Mouse (Mus musculus): ENCODE data around the gene Bahcc1. TPM values are rescaled to one million over a fixed set of nuclear protein-coding genes. Genes with fewer than 3 reads are reported as not detected.
A peak's percentile ranks its signal among the peaks of the same experiment; 100 is the strongest.

Bahcc1 gene
- polyA plus RNA-seq, 1 experiment from 2014 or later = 8.2 TPM

GRCm38 (mm10) chr11:120257911-120258310, 25.2 kb downstream of the Bahcc1 start:
- Histone ChIP-seq H3K27ac (no peak overlapping the region), H3K9me3 (replicated peaks; ENCODE audit: low read length) (no peaks in the 10 kb centered on the region), H3K27me3 (ENCODE audit: insufficient read depth, low read length) (no peaks in the 10 kb centered on the region), H3K4me2 (ENCODE audit: low read length) (no peak overlapping the region), H3K4me3 (replicated peaks; ENCODE audit: low read depth, low read length) (no peak overlapping the region), H3K4me1 (replicated peaks; ENCODE audit: insufficient read depth, low read length) (peaks cover 66% of the 10 kb centered on the region), H3K36me3 (ENCODE audit: insufficient read depth, low read length) (no peaks in the 10 kb centered on the region), H3K9ac (ENCODE audit: low read depth, low read length) (no peak overlapping the region)
- DNase-seq (ENCODE audit: low spot score) (no peak), ATAC-seq (replicated peaks; ENCODE audit: low FRiP score, low read depth) (no peak)
- TF ChIP-seq CTCF (IDR thresholded peaks at IDR 0.05; ENCODE audit: low read depth) = no peak
- 95% methylated on average over 13 of the region's 13 CpGs for WGBS

DNA sequence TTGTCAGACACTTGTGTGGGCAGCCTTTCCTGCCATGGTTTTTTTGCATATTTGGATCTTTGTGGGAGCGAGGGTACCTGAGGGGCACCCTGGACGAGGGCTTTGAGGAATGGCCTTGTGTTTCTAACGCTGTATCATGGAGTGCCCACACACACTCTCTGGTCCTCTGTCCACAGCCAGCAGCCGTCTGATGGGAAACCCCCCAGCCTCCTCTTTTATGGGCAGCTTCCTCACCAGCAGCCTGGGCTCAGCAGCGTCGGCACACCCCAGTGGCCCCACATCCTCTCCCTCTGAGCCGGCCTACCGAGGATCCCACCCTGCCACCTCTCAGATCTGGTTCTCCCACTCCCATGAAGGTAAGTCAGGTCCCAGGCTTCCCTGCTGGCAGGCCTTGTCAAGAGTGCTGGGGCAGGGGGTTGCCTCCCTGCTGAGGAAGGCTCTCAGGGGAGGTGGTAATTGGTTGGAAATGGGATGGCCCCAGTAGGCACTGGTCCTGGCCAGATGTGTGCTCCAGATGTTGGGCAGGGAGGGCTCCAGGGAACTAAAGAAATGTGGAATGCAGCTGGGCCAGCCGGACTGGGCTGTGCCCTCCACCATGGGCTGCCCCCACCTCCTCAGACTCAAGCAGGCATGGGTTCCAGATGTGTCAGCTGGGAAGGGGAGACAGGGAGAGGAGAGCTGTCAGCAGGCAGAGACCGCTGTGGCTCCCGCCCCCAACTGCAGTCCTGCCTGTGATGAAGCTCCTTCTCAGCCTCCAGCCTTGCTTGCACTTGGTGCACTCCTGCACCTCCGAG, 26.3 kb downstream of the Bahcc1 start:
- Histone ChIP-seq H3K9ac (ENCODE audit: low read depth, low read length) (no peak overlapping the region), H3K9me3 (replicated peaks; ENCODE audit: low read length) (no peaks in the 10 kb centered on the region), H3K27ac (no peak overlapping the region), H3K4me2 (ENCODE audit: low read length) (no peak overlapping the region), H3K4me1 (replicated peaks; ENCODE audit: insufficient read depth, low read length) (peaks cover 63% of the 10 kb centered on the region), H3K4me3 (replicated peaks; ENCODE audit: low read depth, low read length) (no peak overlapping the region), H3K27me3 (ENCODE audit: insufficient read depth, low read length) (no peaks in the 10 kb centered on the region), H3K36me3 (ENCODE audit: insufficient read depth, low read length) (0 out of 2 replicates have a peak, but pooled peaks cover 4% of the 10 kb centered on the region)
- WGBS = 53% methylated on average over 12 of the region's 12 CpGs
- TF ChIP-seq CTCF (IDR thresholded peaks at IDR 0.05; ENCODE audit: low read depth) = no peak
- ATAC-seq (replicated peaks; ENCODE audit: low FRiP score, low read depth) (no peak), DNase-seq (ENCODE audit: low spot score) (no peak)

DNA sequence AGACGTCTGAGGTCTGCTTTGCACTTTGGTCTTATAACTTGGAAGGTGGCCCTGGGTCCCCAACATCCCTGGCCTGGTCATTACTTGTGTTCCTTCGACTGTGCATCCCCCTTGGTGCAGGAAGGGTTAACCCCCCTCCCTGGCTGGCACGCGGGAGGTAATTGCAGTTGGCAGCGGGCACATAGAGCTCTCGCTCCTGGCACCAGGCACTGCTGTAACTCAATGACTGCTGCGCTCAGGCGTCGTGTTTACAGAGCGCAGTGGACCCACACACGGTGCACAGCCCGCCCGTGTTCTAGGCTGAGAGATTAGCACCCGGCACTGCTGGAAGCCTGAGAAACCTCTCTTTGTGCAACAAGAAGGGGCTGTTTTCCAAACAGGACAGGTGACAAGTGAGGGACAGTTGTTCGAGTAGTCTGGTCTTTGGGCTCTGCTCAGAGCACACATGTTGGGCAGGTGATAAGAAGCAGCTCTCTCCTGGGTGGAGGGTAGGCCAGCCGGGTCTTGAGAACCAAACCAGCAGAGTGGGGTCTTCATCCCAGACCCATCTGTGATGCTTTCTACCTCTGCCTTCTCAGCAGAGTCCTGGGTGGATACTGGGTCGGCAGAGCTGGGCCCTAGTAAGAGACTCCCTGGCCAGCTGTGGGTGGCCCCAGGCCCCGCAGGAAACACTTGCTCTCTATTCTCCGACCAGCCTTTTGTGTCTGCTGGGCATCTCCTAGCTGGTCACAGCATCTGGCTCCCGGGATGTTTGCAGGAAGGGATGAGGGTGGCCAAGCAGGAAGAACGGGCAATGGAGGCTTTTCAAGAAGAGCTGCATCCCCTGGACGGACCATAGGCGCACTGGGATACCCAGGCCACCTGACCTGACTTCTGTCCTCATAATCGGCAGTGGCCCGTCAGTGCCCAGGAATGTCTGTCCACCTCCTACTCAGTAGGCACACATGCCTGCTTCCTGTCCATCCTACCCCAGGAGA, 27.3 kb downstream of the Bahcc1 start:
- DNase-seq (ENCODE audit: low spot score) (peak; percentile 55), ATAC-seq (replicated peaks; ENCODE audit: low FRiP score, low read depth) (no peak)
- H3K27ac ChIP-seq = no peak overlapping the region

GRCm38 (mm10) chr11:120260769-120261150, 28.0 kb downstream of the Bahcc1 start:
- ATAC-seq (replicated peaks; ENCODE audit: low FRiP score, low read depth) (no peak), DNase-seq (ENCODE audit: low spot score) (no peak)
- H3K27ac ChIP-seq = no peak overlapping the region
- no peaks in the 10 kb centered on the region for H3K27me3 ChIP-seq (ENCODE audit: insufficient read depth, low read length)
- no peak overlapping the region for H3K9ac ChIP-seq (ENCODE audit: low read depth, low read length)
- WGBS = 85% methylated on average over 6 of the region's 6 CpGs
- peaks cover 54% of the 10 kb centered on the region for H3K4me1 ChIP-seq (replicated peaks; ENCODE audit: insufficient read depth, low read length)
- 0 out of 2 replicates have a peak, but pooled peaks cover 4% of the 10 kb centered on the region for H3K36me3 ChIP-seq (ENCODE audit: insufficient read depth, low read length)
- H3K4me3 ChIP-seq (replicated peaks; ENCODE audit: low read depth, low read length) = no peak overlapping the region
- H3K9me3 ChIP-seq (replicated peaks; ENCODE audit: low read length) = no peaks in the 10 kb centered on the region
- no peak for TF ChIP-seq CTCF (IDR thresholded peaks at IDR 0.05; ENCODE audit: low read depth)
- no peak overlapping the region for H3K4me2 ChIP-seq (ENCODE audit: low read length)

More for the DNA sequence above, 27.3 kb downstream of the Bahcc1 start:
- Histone ChIP-seq H3K4me3 (replicated peaks; ENCODE audit: low read depth, low read length) (no peak overlapping the region), H3K27me3 (ENCODE audit: insufficient read depth, low read length) (no peaks in the 10 kb centered on the region), H3K4me2 (ENCODE audit: low read length) (no peak overlapping the region), H3K36me3 (ENCODE audit: insufficient read depth, low read length) (0 out of 2 replicates have a peak, but pooled peaks cover 4% of the 10 kb centered on the region), H3K4me1 (replicated peaks; ENCODE audit: insufficient read depth, low read length) (peaks cover 60% of the 10 kb centered on the region), H3K9me3 (replicated peaks; ENCODE audit: low read length) (no peaks in the 10 kb centered on the region), H3K9ac (ENCODE audit: low read depth, low read length) (no peak overlapping the region)
- TF ChIP-seq CTCF (IDR thresholded peaks at IDR 0.05; ENCODE audit: low read depth) = no peak
- 53% methylated on average over 25 of the region's 25 CpGs for WGBS

DNA sequence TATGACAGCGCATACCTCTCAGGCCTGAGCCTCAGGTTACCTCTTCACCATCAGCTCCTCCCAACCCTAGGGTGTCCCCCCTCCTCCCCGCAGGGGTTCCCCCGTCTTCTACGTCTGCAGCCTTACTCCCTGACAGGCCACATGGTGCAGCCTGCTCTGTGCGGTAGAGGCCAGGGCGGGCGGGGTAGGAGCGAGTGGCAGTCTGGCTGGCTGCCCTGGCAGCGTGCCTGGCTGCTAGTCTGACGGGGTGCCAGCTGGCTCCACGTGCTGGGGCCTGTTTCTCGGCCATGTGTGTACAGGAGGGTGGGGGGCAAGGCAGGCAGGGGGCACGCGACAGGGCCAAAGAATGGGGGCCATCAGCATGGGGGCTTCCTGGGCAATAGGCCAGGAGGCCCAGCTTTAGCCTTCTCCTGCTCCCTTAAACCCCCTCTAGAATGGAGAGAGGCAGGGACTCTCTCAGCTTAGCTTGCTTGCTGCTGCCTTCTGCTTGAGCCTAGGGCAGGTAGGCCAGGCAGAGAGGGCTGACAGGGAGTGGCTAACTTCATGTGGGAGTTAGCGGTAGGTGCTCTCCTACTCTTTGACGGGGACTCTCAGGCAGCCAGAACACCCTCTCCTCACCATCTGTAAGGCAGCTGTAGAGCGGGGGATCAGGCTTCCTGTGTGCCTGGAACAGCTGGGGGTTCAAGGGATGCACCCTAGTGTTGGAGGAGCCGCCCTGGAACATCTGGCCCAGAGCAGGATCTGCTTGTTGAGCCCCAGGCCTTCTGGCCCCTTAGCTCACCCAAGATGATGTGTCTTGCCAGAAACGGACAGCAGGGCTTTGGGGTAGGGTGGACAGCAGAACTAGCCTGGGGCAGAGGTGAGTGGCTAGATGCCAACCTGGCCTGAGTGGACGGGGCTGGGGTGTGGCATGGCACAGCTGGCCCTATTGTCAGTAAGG, 28.9 kb downstream of the Bahcc1 start:
- no peaks in the 10 kb centered on the region for H3K27me3 ChIP-seq (ENCODE audit: insufficient read depth, low read length)
- H3K9ac ChIP-seq (ENCODE audit: low read depth, low read length) = no peak overlapping the region
- 19% methylated on average over 20 of the region's 20 CpGs for WGBS
- H3K27ac ChIP-seq = peak overlapping the region; percentile 31; the same call in 1 of the 2 replicates
- H3K36me3 ChIP-seq (ENCODE audit: insufficient read depth, low read length) = 0 out of 2 replicates have a peak, but pooled peaks cover 4% of the 10 kb centered on the region
- ATAC-seq (replicated peaks; ENCODE audit: low FRiP score, low read depth) (peak; percentile 55), DNase-seq (ENCODE audit: low spot score) (peak; percentile 72)
- TF ChIP-seq CTCF (IDR thresholded peaks at IDR 0.05; ENCODE audit: low read depth) = no peak
- H3K4me3 ChIP-seq (replicated peaks; ENCODE audit: low read depth, low read length) = no peak overlapping the region
- H3K4me1 ChIP-seq (replicated peaks; ENCODE audit: insufficient read depth, low read length) = peaks cover 46% of the 10 kb centered on the region
- no peaks in the 10 kb centered on the region for H3K9me3 ChIP-seq (replicated peaks; ENCODE audit: low read length)
- no peak overlapping the region for H3K4me2 ChIP-seq (ENCODE audit: low read length)

All from kidney, postnatal 0 days (tissue).